Mouse (Mus musculus) lung, postnatal 36 days (tissue): ENCODE measurements around the gene Sf3b3.
A peak's percentile ranks its signal among the peaks of the same experiment; 100 is the strongest.

Source experiments
- DNase-seq: peaks from one replicate; pipeline ENCODE4 v3.0.0; 2022; ENCODE audit warnings: mixed read lengths

Gene Sf3b3

DNA sequence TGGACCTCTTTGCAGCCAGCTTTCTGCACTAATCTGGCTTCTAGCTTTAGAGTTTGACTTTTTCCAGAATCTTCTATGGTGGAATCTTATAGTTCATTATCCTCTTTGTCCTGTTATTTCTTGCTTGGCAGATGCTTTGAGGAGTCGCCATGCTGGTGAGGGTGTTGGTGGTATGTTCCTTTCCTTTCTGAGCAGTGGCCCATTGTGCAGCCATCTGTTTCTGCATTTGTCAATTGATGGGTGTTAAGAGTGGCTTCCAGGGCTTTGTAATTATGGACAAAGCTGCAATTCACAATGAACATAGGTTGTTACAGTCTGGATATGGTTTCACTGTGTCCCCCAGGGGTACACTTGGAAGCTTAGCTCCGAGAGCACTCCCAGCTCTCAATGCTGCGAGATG, 81.9 kb downstream of the Sf3b3 start:
- no peak for DNase-seq

- no peak for DNase-seq
These were observed 84.6 kb downstream of the Sf3b3 start for GRCm38 (mm10) chr8:110761988-110762387.

GRCm38 (mm10) chr8:110761185-110761584, 85.4 kb downstream of the Sf3b3 start:
- DNase-seq: peak; percentile 84

DNA sequence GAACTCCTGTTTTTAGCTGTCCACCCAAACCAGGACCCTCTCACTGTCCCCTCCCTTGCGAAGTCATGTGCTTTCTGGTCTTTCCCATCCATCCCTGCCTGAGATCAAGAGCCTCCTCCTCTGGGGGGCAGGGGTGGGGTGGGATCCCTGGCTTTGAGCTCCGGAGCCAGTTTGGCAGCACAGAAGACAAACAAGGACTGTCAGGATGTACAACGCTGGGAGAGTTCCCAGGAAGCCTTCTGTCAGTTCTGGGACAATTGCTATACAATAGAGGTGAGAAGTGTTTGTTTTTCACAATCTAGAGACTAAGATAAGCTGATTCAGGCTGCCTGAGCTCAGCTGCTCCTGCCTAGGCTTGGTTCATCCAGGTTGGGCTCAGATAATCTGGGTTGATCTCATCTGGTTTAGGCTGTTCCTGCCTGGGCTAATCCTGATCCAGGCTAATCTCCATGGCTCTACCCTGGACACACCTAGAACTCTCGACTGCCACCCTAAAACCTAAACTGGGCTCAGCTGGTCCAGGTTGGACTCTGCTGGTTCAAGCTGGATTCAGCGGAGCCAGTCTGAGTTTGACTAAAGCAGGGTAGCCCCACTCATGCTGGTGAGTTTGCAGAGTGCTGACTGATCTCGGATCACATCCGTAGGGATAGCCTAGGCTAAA, 86.2 kb downstream of the Sf3b3 start:
- DNase-seq: peak; percentile 46
